Mouse (Mus musculus) R1 (cell line): ENCODE results near the gene Gsdmc4.
A peak's percentile ranks its signal among the peaks of the same experiment; 100 is the strongest.
"Not testable (repeated sequence)": the region's sequence is repeated elsewhere in the genome, so short reads cannot be mapped to it uniquely, and the experiment has no call there.

ENCODE experiments used
- DNase-seq: peaks from one replicate; pipeline ENCODE4 v3.0.0-alpha.2; 2018; ENCODE audit warnings: low read depth, low spot score

Gsdmc4 gene

GRCm38 (mm10) chr15:63912197-63912596 lies at the start of gene Gsdmc4:
TSS of gene Gsdmc4 (minus strand) at chr15:63912297.
- DNase-seq = not testable (repeated sequence)

DNA sequence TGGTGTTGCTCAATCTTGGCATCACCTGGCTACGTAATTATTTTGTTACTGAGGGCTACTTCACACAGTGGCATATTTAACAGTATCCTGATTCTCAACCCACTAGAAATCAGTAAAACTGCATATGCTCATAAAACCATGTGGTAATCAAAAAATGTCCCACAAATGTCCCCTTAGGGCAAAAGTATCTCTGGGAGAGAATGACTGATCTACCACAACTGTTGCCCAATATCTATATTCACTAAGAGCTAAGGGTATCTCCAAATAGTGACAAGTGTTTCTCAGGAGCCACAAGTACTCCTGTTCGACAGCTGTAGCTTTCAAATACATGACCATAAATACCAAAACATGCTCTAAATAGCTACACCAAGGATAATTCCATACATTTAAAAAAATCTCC lies 48.4 kb upstream of the Gsdmc4 start:
- no peak for DNase-seq

DNA sequence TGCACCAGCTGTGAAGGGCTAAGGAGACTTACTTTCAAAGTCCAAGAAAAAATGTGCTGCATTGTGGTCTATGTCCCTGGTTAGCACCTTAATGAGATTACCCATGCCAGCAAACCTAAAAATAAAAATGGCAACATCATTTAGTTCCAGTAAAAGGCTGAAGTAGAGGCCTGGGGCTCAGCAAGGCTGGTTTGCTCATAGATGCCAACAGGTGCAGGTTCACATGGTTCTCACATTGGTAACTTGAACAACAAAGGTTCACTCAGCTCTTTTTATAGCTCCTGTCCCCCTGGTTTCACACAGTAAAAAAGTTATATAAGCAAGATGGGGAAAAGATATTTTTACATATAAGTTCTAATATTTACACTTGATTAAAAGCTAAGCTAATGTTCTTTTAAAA lies 45.5 kb upstream of the Gsdmc4 start:
- DNase-seq = no peak

DNA sequence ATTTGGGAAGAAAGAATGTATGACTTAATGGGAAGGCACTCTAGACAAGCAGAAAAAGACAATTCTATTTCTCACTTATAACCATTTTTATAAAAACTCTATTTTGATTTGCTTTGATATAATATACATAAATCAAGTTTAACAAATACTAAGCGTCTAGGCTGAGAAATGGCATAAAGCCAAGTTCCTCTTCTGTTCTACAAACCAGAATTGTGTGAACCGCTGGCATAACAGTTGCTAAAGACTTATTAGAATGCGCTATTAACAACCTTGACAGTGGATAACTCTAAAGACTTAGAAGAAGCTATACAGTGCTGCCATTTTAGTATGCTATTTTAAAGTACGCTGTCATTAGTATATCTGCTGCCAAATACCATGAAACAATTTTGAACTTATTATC lies 41.2 kb upstream of the Gsdmc4 start:
- no peak for DNase-seq

DNA sequence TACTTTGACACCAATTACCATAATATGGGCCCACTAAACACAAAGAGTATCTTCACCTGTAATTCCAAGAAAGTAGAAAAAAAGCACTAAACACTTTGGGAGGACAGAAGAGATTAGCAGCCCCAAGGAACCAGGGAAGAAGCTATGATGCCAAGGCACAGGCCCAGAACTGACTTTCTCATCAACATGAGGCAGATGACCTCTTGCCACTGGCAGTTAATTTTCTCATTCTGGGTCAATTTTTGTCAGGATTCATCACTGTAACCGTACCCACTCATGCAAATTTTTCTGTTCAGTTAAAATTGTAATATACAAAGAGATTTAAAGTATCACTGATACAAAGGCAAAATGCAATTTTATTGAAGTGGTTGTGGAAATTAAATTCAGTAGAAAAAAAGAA lies 29.1 kb upstream of the Gsdmc4 start:
- no peak for DNase-seq

DNA sequence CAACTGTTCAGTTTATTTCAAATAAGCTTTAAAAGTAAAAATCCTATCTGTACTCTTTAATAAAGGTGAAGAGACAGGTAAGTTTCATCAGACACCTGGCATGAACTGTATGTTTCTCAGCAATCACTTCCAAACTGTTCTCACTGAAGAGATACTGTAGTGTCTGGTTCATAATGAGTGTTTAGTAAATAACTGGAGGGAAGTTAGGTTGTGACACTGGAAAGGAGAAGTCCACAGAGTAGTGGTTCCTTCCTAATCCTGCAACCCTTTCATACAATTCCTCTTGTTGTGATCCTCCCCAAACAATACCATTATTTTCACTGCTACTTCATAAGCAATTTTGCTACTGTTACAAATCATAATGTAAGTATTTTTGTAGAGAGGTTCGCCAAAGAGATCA lies 20.6 kb upstream of the Gsdmc4 start:
- DNase-seq = no peak

GRCm38 (mm10) chr15:63931404-63931803 lies 19.3 kb upstream of the Gsdmc4 start:
- DNase-seq = no peak

DNA sequence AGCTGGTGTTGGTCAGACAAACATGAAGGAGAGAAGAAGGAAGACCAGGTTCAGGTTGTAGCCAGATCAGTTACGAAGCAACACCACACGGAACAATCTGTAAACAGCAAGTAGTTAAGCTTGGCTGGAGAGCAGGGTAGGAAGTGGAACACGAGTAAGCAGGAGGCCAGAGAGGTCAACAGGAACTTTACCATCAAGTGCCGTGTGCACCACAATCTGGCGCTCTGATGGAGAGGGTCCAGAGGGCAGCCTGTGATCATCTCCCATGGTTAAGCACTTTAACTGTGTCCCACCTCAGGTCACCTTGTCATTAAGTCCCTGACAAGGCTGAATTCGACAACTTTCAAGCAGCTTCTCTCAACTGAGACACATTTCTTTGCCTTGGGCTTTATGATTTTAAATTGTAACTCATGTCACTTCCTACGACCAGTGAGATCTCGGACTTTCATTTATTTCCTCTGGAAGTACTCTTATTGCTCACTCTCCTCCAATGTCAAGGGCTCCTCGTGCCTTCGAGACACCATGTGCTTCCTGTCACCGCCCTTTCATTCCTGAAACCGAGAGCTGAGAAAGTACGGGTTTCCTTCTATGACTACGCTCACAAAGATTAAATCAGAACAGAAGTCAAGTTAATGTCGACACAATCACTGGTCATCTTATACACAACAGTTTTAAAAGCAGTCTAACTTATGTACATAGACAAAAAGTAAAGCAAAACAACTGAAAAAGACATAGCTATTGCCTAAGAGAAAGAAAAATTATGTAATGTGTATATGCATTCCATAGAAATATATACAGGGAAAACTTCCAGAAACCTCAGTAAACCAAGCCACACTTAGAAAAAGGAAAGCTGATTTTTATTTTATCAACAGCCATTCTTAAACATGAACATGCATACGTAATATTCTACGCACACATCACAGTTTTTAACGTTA lies 18.3 kb upstream of the Gsdmc4 start:
- no peak for DNase-seq

DNA sequence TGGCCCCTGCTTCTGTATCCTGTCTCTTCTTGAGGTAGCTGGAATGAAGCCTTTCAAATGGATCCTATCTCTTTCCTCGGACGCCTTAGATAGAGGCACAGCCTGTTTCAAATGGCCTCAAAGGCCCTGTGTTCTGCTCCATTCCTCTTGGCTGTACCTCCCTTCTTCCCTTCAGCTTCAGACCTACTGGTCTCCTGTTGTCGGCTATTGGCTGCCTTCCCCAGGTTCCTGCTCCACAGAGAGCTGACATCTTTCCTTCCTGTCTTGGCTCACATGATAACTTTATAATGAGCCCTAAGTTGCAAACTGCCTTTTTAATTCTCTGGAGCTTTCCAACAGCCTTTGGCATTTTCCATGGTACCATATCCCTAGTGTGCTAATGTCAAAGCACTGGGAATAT lies 14.1 kb upstream of the Gsdmc4 start:
- DNase-seq = no peak

GRCm38 (mm10) chr15:63924484-63924883 lies 12.4 kb upstream of the Gsdmc4 start:
- no peak for DNase-seq

- DNase-seq = not testable (repeated sequence)
These were observed 9.5 kb upstream of the Gsdmc4 start for GRCm38 (mm10) chr15:63921618-63922017.

GRCm38 (mm10) chr15:63919728-63920127 lies 7.6 kb upstream of the Gsdmc4 start:
- DNase-seq = not testable (repeated sequence)

GRCm38 (mm10) chr15:63916584-63916983 lies 4.5 kb upstream of the Gsdmc4 start:
- DNase-seq = not testable (repeated sequence)

GRCm38 (mm10) chr15:63909896-63910295 lies 2.2 kb downstream of the Gsdmc4 start:
- DNase-seq = not testable (repeated sequence)

- DNase-seq = peak; percentile 62
These were observed 16.3 kb downstream of the Gsdmc4 start for GRCm38 (mm10) chr15:63895560-63896353.

DNA sequence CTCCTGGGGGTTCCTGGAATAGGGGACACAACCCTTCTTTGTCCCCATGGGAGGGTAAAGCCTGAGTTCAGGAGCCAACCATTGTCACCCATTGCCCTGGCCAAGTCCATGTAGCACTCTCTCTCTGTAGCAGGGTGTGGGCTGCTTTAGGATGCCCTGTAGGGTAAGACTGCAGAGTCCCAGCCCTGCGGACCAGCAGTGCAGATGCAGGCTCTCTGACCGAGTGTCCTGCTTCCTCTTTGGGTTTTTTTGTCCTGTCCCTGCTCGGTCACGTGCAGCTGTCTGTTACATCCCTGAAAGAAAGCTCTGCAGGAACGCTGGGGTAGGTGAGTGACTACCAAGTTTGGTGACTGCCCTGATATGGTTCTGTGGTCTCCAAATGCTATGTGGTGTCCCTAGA lies 23.7 kb downstream of the Gsdmc4 start:
- DNase-seq = not testable (repeated sequence)

DNA sequence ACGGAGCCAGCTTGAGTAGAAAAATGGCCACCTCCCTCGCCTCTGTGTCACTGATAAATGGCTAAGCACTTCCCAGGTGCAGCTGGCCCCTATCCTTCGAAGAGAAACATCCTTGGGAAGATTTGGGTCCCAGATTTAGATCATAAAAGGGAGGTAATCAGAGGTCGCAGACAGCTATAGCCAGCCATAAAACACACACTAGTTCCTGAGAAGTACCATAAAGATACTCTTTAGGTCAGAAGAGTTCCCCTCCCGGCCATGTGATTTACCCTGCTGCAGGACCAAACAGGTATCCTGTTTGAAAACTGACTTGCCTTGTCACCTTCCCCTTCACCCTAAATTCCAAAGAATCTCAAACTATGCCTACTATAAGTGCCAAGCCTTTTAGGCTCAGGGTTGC lies 24.1 kb downstream of the Gsdmc4 start:
- DNase-seq = not testable (repeated sequence)

DNA sequence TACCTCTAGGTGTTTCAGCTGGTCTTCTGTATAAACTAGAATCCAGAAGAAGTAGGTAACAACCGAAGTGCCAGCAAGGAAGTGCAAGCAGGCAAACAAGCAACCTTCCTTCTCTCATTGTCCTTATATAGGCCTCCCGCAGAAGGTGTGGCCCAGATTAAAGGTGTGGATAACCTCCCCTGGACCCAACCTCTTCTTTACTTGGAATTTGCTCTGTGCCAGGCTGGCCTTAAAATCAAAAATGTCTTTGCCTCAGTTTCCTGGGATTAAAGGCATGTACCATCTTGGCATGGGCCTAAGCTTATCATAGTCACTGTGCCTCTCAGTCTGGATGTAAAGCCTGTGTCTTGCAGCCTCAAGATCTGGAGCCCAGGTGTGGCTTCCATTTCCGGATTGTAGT lies 33.6 kb downstream of the Gsdmc4 start, which contains the start of gene Gsdmc3:
TSS of gene Gsdmc3 (minus strand) at position 101 of the 400 bp plus-strand sequence.
- not testable (repeated sequence) for DNase-seq

- not testable (repeated sequence) for DNase-seq
These were observed 35.9 kb downstream of the Gsdmc4 start for GRCm38 (mm10) chr15:63876160-63876559.

GRCm38 (mm10) chr15:63861965-63862364 lies 50.1 kb downstream of the Gsdmc4 start:
- peak; percentile 47 for DNase-seq
